Mouse (Mus musculus) urinary bladder, postnatal 10 days (tissue): ENCODE data around the gene Asdurf.
A peak's percentile ranks its signal among the peaks of the same experiment; 100 is the strongest.
"Not testable (repeated sequence)": the region's sequence is repeated elsewhere in the genome, so short reads cannot be mapped to it uniquely, and the experiment has no call there.

ENCODE experiments used
- DNase-seq: peaks from one replicate; pipeline ENCODE4 v3.0.0; 2022; ENCODE audit warnings: low spot score

The Asdurf gene

DNA sequence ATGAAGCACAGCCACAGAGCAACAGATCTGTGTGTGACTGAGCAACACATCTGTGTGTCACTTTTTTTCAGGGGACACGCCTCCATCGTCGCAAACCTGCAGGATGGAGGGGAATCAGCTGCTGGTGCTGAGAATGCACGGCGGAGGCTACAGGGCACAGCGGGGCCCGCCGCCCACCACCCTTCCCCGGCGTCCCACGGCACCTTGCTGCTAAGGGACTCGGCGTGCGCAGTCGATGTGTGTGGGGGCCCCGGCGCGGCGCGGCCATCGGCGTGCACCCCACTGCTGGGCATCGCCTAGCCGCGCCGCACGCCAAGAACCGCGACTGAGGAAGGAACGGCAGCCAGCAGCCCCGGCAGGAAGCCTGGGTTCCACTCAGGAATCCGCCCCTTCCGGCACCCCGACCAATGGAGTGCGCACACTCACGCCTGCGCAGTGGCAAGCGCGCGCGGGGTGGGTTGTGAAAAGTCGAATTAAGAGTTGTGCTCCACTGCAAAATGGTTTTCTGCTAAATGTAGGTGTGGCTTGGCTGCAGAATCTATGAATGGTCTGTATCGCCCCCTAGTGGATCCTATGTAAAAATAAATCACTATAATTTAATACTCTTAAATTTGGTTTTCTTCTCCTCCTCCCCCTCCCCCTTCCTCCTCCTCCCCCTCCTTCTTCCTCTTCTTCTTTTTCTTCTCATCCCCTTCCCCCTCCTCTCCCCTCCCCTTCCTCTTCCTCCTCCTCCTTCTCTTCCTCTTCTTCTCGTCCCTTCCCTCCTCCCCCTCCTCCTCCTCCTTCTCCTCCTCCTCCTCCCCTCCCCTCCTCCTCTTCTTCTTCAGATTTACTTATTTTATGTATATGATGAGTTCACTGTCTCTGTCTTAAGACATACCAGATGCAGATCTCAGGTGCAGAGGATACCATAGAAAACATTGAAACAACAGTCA lies at the start of gene Asdurf, which contains the start of the genes Gm28551 and Asnsd1:
Gene Asdurf, minus strand, starts transcription at position 293 of the 935 bp plus-strand sequence.
Gene Gm28551, minus strand, starts transcription at position 341 of the 935 bp plus-strand sequence.
Gene Asnsd1, minus strand, starts transcription at position 426 of the 935 bp plus-strand sequence.
- peak; percentile 87 for DNase-seq

DNA sequence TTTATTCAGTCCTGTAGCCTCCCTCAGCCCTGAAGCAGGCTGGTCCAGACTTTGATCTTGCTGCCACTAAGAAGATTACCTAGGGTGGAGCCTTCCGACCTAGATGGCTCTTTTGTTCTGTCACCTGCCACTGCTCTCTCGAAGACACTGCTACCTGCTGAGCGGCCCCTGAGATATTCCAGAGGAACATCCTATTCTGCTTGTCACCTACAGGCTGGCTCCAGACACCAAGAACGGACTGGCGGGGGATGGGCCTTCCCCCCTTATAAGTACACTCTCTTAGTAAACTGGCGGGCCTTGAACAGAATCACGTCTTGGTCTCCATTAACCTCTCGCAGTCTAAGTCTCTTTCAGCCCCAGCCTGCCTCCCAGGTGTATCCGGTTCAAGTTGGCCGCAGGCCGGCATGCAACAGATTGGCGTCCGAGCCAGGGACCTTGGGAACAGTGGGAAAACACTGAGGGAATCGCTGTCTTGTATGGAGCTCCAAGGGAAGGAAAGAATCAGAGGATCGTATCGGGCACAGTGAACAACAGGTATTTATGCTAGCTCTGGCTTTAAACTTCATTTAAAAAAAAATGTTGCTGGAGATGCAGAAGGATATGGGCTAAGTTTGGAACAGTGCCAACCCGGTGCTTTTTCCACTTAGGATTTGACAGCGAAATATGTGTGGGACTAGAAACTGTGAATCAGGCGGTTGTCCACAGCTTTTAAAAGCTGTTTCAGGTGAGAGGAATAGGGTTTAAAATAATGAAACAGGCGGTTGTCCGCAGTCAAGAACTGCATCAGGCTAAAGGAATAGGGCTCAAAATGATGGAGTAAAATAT lies 41.7 kb upstream of the Asdurf start:
- DNase-seq: not testable (repeated sequence)

DNA sequence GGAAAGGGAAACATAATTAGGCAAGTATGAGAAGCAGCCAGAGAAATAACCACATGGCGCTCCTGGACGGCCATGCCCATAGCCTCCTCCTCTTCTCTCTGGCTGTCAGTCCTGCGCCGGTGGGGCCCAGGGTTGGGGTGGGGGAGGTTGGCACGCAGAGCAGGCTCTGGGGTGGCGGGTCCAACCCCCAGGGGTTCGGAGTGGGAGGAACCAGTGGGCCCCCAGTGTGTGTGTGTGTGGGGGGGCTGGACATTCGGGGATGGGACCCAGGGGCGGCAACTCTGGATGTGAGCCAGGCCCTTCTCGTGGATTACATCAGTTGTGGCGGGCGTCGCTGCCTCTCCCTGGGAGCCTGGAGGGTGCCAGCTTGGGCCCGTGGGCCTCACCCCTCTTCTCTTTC lies 36.3 kb upstream of the Asdurf start:
- DNase-seq: no peak

DNA sequence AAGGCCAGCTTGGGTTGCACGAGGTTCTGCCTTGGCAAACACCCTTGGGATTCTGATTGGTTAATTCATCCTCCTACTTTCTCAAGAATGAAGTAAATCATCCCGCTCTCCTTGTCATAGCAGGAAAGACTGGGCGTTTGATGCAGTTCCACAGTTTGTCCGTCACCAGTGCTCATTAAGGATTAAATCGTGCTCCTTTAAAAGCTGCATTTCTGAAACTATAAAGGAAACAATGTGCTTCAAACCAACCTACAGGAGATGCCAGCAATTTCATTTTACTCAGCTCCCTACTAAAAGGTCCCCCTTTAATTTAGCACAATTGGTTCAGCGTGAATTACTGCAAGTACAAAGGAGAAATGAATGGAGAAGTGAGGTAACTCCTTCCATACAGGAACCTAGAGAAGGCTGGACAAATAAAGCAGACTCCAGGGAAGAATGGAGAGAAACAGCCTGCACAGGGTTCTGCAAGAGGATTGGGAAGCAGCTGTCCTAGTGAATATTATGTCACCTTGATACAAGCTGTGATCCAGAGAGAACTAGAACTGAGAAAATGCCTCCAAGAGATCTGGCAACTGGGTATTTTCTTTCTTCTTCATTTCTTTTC lies 31.8 kb upstream of the Asdurf start:
- no peak for DNase-seq

DNA sequence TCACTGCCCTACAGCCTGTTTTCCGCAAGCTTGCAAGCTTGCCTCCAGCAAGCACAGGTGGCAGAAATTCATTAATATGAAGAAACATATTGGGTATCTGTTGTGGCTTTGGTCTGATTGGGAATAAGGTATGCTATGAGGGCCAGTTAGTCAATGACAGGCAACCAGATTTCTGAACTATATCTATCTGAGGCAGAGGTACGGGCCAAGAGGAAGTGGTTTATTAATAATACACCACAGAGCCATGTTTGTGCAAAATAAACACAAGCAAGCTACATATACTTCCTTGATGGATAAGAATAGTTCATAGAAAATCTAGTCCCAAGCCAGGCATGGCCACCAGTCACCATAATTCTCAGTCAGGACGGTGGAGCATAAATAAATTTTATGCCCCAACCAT lies 25.3 kb upstream of the Asdurf start:
- DNase-seq: no peak

DNA sequence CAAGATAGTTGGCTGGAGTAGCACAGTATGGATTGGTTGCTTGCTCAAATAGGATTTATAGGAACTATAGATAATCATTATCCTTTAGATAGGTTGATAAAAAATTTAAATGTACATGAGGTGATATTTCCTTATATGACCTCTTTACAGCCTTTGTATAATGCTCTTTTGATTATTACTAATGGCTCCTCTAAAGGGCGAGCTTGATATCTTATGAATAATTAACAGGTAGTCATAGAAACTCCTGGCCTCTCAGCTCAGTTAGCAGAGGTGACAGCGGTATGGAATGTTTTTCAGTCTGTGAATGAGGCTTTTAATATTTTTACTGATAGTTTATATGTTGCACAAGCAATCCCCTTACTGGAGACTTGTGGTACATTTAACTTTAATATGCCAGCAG lies 23.5 kb upstream of the Asdurf start:
- not testable (repeated sequence) for DNase-seq

DNA sequence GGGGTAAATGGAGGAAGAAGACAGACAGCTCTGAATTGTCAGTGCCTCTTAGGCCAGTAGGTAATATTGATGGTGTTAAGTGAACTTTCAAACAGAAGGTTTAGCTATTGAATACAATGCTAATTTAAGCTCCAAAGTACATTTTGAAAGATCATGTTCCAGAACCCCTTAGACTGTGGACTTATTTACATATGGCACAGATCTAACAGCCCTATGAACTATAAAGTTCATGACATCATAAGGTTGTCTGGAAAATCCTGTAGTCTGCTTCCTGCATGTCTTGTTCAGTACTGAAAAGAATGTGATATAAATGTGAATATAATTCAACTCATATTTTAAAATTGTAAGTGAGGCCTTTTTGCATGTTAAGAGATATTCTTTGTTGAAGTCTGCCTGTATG lies 6.6 kb upstream of the Asdurf start:
- no peak for DNase-seq

DNA sequence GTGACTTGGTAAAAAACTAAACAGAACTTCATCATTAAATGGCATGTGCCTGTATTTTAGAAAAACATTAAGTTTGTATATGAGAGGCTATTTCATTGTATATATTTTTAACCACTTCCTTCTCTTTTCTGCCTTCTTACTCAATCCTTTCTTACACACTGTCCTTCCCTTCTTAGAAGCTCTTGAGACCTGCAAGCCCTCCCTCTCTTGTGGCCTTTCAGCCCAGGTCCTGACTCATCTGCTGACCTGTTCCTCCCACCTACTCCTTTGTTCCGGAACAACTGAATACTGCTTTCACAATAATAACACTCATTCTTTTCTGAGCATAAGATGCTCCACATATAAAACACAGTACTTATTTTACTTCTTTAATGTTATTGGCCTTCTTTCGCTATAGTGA lies 11.3 kb downstream of the Asdurf start:
- DNase-seq: no peak

DNA sequence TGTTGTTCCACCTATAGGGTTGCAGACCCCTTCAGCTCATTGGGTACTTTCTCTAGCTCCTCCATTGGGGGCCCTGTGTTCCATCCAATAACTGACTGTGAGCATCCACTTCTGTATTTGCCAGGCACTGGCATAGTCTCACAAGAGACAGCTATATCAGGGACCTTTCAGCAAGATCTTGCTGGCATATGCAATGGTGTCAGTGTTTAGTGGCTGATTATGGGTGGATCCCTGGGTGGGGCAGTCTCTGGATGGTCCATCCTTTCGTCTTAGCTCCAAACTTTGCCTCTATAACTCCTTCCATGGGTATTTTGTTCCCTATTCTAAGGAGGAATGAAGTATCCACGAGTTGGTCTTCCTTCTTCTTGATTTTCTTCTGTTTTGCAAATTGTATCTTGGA lies 15.0 kb downstream of the Asdurf start:
- DNase-seq: not testable (repeated sequence)

DNA sequence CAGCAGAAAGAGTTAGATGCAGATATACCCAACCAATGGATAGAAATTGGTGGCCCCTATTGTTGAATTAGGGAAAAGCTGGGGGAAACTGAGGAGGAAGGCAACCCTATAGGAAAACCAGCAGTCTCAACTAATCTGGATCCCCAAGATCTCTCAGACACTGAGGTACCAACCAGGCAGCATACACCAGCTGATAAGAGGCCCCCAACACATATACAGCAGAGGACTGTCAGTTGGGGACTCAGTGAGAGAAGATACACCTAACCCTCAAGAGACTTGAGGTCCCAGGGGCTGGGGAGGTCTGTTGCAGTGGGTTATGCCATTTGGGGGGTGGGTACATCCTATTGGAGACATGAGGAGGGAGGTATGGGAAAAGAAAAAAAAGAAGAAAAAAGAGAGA lies 17.0 kb downstream of the Asdurf start:
- DNase-seq: no peak

DNA sequence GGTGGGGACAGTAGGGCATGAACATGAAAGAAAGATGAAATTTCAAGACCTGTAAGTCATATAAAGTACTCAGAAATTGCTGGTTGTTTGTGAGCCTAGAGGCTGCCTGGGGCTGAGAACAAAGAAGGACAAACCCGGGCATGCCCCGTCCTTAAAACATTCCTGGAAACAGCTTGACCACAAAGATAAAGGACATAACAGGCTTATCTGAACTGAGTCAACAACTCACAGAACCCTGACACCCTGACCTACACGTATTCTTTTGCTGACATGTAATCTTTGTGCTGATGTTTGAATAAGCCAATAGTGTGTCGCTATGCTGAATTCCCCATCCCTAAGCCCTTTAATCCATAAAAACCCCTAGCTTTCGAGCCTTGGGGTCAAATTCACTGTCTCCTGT lies 18.9 kb downstream of the Asdurf start:
- DNase-seq: not testable (repeated sequence)

DNA sequence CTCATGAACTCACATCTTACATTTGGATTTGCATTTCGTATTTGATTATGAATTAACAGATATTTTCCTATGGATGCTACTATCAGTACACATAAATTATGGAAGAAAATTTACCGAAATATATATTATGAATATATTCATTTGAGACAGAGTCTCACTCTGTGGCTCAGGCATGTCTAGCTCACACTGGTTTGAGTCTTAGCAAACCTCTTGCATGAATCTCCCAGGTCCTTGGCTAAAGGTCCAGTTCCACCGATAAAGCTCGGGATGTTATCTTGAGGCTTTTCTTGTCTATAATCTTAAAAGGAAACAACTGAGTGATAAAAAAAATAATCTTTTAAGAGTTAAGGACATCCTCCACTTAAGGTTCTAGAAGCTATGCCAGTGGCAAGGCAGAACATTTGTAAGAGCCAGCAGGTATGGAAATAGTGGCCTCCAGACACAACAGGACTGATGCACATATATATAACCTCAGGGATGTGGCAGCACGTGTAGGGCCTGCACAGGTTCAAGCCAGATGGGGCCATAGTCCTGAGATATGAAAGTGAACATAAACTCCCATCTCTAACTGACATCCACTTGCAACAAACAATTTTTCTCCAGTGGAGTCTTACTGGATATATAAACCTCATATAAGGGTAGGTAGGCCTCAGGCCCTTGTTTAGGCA lies 27.5 kb downstream of the Asdurf start:
- DNase-seq: no peak

DNA sequence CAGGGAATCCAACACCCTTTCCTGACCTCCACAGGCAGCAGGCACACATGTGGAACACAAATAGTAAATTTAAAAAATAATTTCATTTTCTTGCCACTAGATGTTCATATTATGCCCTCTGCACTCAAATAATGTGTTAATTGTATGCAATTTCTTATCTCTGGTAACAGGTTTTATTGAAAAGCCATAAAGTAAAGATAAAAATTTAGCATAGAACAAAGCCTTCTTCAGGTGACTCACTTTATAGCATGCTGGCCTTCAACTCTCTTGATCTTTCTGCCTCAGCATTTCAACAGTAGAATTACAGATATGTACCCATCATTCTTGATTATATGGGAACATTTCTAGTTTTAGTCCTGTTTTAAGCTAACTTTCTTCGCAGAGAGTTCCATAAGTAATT lies 28.1 kb downstream of the Asdurf start:
- DNase-seq: no peak

DNA sequence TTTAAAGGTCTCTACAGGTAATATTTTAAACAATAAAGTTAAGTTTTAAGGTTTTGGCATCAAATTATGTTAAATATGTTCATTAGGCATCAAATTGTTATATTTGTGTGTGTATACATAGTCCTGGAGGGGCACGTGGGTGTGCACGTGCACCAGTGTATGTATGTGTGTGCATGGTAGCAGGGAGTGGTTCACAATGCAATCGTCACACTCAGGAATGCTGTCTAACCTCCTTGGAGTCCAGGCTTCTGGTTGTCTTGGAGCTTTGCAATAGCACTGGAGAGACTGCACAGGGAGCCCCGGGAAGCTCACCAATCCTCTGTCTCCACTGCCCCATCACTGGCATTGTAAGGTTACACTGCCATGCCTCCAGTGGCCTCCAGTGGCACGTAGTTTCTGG lies 29.2 kb downstream of the Asdurf start:
- DNase-seq: no peak

DNA sequence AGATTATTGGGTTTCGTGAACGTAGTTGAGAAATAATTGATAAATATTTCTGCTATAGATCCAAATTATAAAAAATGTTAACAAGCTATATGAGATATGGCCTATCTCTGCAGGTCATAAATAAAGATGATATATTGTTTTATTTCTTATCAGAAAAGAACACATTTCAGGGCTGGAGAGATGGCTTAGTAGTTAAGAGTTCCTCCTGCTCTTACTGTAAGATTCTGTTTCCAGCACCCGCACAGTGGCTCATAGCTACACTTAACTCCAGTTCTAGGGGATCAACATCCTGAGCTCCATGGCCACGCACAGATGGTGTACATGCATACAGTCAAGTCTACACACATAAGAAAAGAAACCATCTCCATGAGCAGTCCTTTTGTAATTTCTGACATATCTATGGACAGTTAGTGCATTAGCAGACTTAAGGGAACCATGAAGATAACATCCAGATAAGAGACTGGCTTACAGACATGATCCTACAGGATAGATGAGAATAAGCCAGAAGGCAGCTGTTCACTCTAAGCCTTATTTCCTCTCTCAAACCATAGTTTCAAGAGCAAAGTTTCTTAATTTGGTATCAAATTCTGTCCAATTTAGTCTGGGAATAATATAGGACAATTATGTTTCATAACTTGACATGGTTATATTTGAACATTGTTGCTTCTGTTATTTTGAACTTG lies 30.6 kb downstream of the Asdurf start:
- no peak for DNase-seq

DNA sequence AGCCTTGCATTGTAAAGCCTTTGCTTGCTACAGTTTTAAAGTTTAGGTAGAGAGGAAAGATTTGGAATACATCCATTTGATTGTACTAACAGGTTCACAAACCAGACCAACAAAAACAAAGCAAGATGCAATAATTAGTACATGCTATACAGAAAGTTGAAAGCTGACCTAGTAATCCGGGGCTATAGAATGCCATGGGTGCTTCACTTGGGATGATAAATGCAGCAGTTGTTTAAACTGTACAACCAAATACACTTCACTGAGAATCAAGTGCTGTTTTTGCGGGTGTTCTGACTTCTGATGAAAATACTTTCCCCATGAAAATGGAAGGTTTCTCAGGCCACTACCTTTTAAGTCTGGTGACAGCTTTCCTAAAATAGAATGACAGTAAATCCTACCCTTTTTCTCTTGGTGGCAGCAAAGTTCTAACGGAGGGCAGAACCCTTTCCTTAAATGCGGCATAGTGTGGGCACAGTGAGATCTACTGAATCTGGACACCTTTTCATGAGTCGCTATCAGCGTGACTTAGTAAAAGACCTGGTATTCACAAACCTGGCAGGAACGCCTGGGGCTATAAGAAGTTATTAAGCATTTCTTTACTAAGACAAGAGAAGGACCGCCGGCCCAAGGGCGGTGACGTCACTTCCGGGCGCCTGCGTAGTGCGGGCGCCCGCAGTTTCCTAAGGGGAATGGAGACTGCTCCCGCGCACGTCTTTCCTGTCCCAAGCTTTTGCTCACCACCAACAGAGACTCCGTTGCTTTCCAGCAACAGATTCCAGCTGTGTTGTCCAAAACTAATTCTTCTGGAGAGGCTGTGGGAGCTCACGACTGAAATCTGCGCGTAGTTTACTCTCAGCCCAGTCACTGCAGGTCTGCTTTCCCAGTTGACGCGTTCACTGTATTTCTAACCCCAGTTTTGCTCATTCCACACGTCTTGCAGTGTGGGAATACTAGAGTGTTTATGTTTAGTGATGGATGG lies 39.1 kb downstream of the Asdurf start, which contains the start of gene Osgepl1:
Gene Osgepl1, plus strand, starts transcription at position 636 of the 979 bp plus-strand sequence.
- peak; percentile 43 for DNase-seq

DNA sequence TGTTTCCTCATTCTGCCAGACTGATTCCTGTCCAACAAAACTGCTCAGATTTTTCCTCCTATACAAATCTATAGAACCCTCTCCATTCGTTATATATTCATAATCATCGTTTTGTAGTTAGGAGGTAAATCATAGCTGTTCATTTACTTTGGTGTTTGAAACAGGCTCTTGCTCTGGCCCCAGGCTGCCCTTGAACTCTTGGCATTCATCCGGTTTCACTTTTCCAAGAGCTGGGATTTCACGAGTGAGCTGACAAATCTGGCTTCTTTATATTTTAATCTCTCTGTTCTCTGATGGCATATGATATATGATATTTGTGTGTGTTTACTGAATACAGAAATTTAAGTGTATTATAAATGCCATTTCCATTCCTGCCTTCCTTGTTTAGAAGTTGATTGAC lies 51.9 kb downstream of the Asdurf start:
- DNase-seq: no peak
